Mouse (Mus musculus) forebrain, postnatal 0 days (tissue): ENCODE measurements around the gene Tgfb2. TPM values are rescaled to one million over a fixed set of nuclear protein-coding genes. Genes with fewer than 3 reads are reported as not detected.

Source experiments
- ATAC-seq: fragments of 200-750 bp; cut with Nextera tagmentation; 2 replicates; pipeline ENCODE4 v1.8.0; 2017; ENCODE audit warnings: mild to moderate bottlenecking, moderate library complexity
- DNase-seq: peaks from one replicate; pipeline ENCODE4 v3.0.0-alpha.2; 2015
- H3K27ac ChIP-seq: fragments of 300-500 bp; sonication (generic); 2 replicates; pipeline ENCODE4 v1.5.1; 2014; ENCODE audit warnings: low read depth, mild to moderate bottlenecking, antibody characterized with exemption, low read length, moderate library complexity, mixed read lengths
- H3K27me3 ChIP-seq: fragments of 300-500 bp; sonication (generic); 2 replicates; pipeline ENCODE4 v1.6.1; 2014; ENCODE audit warnings: mild to moderate bottlenecking, low read length, mixed read lengths; ENCODE audit not compliant: insufficient read depth
- H3K36me3 ChIP-seq: fragments of 300-500 bp; sonication (generic); 2 replicates; pipeline ENCODE4 v1.6.1; 2014; ENCODE audit warnings: mild to moderate bottlenecking, moderate library complexity; ENCODE audit not compliant: insufficient read depth
- H3K4me1 ChIP-seq: fragments of 300-500 bp; sonication (generic); 2 replicates; pipeline ENCODE4 v1.6.1; 2014; ENCODE audit warnings: antibody characterized with exemption; ENCODE audit not compliant: insufficient read depth
- H3K4me2 ChIP-seq: fragments of 300-500 bp; sonication (generic); 2 replicates; pipeline ENCODE4 v1.6.1; 2014; ENCODE audit warnings: low read depth, mild to moderate bottlenecking, moderate library complexity
- H3K4me3 ChIP-seq: fragments of 300-500 bp; sonication (generic); 2 replicates; pipeline ENCODE4 v1.5.1; 2014; ENCODE audit warnings: low read depth, low read length, mixed read lengths
- H3K9ac ChIP-seq: fragments of 300-500 bp; sonication (generic); 2 replicates; pipeline ENCODE4 v1.6.1; 2014; ENCODE audit warnings: mild to moderate bottlenecking
- H3K9me3 ChIP-seq: fragments of 300-500 bp; sonication (generic); 2 replicates; pipeline ENCODE4 v1.6.1; 2016; ENCODE audit warnings: low read length
- CTCF ChIP-seq: sonication (generic); IDR thresholded peaks from 2 replicates; pipeline ENCODE4 v1.5.1; 2016; ENCODE audit warnings: antibody characterized with exemption, control low read depth, low read depth
- WGBS: fragments of 180-500 bp; shearing (Covaris S2); extraction: QIAGEN DNeasy Blood & Tissue Kit; methylation state at CpG from one replicate; pipeline ENCODE4 v1.1.7; 2014; 5-methylcytosine and 5-hydroxymethylcytosine counted together
- polyA plus RNA-seq: library from polyadenylated mRNA; unstranded; fragments of >200 nt; fragmentation: Nextera tagmentation; extraction: Ambion mirVana; gene quantifications from 2 replicates; pipeline ENCODE4 v1.2.1, GENCODE M21; 2015
- total RNA-seq: library from RNA; depleted of rRNA; stranded (reverse); fragments of >200 nt; gene quantifications from 2 replicates; pipeline ENCODE4 v1.2.3, GENCODE M21; 2014

The Tgfb2 gene
- total and polyA plus RNA-seq, 2 experiments from 2014 or later, result 15.4 to 35.8 TPM

DNA sequence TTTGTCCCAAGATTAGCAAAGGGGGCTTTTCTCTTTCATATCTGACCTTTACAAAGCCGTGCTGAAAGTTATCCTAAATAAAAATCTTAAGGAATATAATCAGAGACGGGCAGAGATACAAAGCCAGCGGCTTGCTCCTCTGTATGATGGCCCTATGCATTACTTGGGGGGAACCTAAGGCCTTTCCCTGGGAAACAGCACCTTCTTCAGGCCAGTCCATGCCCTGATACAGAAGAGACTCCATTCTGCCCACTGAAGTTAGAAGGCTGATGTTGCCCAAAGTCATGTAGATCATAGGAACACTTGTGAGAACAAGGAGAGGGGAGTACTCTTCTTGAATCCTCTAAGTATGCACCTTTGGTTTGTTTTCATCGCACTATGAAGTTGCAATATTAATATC lies 13.4 kb downstream of the Tgfb2 start:
- ATAC-seq (no peak), DNase-seq (no peak)
- WGBS, result 92% methylated on average over 4 of the region's 4 CpGs
- Histone ChIP-seq H3K36me3 (no peaks in the 10 kb centered on the region), H3K27me3 (no peaks in the 10 kb centered on the region), H3K4me2 (no peak overlapping the region), H3K27ac (no peak overlapping the region), H3K4me3 (no peak overlapping the region), H3K4me1 (no peaks in the 10 kb centered on the region), H3K9me3 (no peaks in the 10 kb centered on the region), H3K9ac (no peak overlapping the region)
- TF ChIP-seq CTCF, result no peak

DNA sequence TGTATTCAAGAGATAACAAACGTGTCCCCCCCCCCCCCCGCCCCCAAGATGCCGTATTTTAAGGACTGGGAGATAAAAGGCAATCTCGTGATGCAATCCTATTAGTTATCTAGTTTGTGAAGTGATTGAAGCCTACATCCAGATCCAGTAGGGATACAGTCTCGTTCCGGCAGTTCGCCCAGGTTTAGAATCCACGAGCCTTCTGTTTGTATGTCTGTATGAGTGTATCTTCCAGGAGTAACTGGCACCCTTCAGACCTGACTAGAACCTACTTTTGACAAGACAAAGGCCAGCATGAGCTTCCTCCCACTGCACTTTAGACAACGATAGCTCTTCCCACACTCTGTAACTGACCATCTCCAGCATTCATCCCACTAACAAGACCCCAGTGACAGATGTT lies 14.1 kb downstream of the Tgfb2 start:
- Histone ChIP-seq H3K4me2 (no peak overlapping the region), H3K9me3 (no peaks in the 10 kb centered on the region), H3K27ac (no peak overlapping the region), H3K27me3 (no peaks in the 10 kb centered on the region), H3K4me1 (no peaks in the 10 kb centered on the region), H3K9ac (no peak overlapping the region), H3K36me3 (no peaks in the 10 kb centered on the region), H3K4me3 (no peak overlapping the region)
- no peak for DNase-seq
- WGBS, result 79% methylated on average over 9 of the region's 9 CpGs
- TF ChIP-seq CTCF, result no peak
- no peak for ATAC-seq

DNA sequence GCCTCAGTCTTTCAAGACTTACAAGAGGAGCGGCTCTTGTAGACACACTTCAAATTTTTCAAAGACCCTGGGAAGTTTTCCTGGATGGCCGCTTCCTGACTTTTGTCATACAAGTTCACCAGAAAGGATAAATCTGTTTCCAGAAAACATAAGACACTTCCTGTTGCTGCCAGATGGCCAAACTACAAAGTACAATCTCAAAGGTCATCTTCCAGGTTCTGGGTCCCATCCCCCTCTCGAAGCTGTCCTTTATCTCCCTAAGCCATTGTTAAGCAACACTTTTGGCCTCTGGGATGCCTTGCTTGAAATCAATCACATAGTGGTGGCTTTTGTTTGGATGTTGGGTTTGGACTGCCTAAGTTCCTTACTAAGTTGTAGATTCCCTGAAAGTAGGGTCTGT lies 21.7 kb downstream of the Tgfb2 start:
- no peak for DNase-seq
- Histone ChIP-seq H3K4me1 (no peaks in the 10 kb centered on the region), H3K4me2 (no peak overlapping the region), H3K27me3 (no peaks in the 10 kb centered on the region), H3K9me3 (no peaks in the 10 kb centered on the region), H3K4me3 (no peak overlapping the region), H3K36me3 (no peaks in the 10 kb centered on the region), H3K9ac (no peak overlapping the region), H3K27ac (no peak overlapping the region)
- 94% methylated on average over 3 of the region's 3 CpGs for WGBS
- no peak for TF ChIP-seq CTCF
- no peak for ATAC-seq

DNA sequence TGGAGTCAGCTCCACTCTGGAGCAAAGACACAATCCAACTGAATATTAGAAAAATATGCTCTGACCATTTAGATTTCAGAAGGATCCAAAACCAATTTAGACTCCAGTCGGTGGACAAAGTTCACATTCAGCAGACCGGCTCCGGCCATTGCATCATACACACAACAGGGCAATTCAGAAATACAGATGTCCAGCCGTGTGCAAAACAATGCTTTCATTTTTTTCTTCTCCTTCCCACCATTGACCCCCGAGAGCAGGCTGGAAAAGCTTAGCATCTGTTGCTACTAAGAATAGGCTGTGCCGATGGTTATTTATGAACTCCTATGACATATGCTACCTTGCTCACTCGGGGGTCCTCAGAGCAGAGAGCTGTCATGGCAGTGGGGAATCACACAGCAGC lies 23.2 kb downstream of the Tgfb2 start:
- no peak for DNase-seq
- Histone ChIP-seq H3K4me2 (no peak overlapping the region), H3K36me3 (no peaks in the 10 kb centered on the region), H3K4me3 (no peak overlapping the region), H3K27ac (no peak overlapping the region), H3K4me1 (no peaks in the 10 kb centered on the region), H3K9ac (no peak overlapping the region), H3K27me3 (no peaks in the 10 kb centered on the region), H3K9me3 (no peaks in the 10 kb centered on the region)
- TF ChIP-seq CTCF, result no peak
- no peak for ATAC-seq
- WGBS, result 36% methylated on average over 7 of the region's 7 CpGs

DNA sequence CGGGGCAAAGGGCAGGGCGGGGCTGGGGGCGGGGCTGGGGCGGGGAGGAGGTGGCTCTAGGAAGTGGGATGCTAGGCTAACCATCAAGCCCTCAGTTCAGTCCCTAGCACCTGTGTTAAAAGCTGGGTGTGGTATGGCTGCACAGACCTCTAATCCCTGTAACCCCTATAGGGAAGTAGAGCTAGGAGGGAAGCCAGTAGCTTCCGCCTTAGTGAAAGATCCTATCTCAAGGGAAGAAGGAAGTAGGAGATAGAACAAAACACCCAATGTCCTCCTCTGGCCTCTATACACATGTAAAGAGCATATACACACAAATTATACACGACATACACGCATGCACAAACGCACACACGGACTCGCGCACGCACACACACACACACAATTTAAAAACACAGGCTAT lies 28.2 kb downstream of the Tgfb2 start:
- no peak overlapping the region for H3K27ac ChIP-seq
- no peak overlapping the region for H3K9ac ChIP-seq
- WGBS, result 91% methylated on average over 12 of the region's 12 CpGs
- no peak overlapping the region for H3K4me2 ChIP-seq
- ATAC-seq (no peak), DNase-seq (no peak)
- H3K4me3 ChIP-seq, result no peak overlapping the region
- H3K36me3 ChIP-seq, result no peaks in the 10 kb centered on the region
- no peak for TF ChIP-seq CTCF
- no peaks in the 10 kb centered on the region for H3K9me3 ChIP-seq
- H3K27me3 ChIP-seq, result no peaks in the 10 kb centered on the region
- H3K4me1 ChIP-seq, result no peaks in the 10 kb centered on the region

DNA sequence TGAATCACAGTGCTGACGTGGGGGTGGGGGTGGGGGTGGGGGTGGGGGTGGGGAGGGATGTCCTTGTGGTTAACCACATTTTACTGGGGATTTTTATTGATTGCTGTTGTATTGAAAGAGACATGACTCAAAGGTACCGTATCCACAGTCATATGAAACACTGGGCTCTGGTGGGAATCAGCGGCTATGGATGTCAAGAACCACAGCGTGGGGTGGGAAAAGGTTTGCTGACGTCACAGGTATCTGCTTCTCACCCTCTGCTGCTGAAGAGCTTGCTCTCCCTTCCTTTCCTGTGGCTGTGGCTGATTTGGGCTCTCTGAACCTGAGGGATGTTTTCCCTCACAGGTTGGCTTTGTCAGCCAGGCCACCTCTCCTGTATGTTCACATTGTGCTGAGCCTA lies 29.6 kb downstream of the Tgfb2 start:
- Histone ChIP-seq H3K36me3 (no peaks in the 10 kb centered on the region), H3K27ac (no peak overlapping the region), H3K4me1 (no peaks in the 10 kb centered on the region), H3K4me2 (no peak overlapping the region), H3K9ac (no peak overlapping the region), H3K27me3 (no peaks in the 10 kb centered on the region), H3K4me3 (no peak overlapping the region), H3K9me3 (no peaks in the 10 kb centered on the region)
- ATAC-seq (no peak), DNase-seq (no peak)
- no peak for TF ChIP-seq CTCF
- whole genome bisulfite sequencing, result 67% methylated on average over 5 of the region's 5 CpGs

DNA sequence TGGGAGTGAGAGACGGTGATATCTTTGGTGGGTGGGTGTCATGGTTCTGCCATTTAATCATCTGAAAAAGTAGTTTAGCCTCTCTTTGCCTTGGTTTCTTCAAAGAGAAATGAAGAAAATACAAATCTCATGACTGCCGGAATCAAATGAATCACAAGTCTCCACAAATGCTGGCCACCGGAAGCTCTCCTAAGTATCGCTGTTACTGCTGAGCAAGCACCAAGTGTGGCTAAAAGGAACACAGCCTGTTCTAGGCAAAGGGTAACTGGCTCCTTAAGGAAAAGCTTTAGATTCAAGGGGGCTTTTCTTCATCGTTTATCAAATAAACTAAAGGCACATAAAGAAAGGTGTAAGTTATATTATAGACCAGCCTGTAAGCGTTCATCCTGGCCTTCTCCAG lies 30.5 kb downstream of the Tgfb2 start:
- no peak for ATAC-seq
- no peak for DNase-seq
- no peak overlapping the region for H3K4me2 ChIP-seq
- 79% methylated on average over 6 of the region's 6 CpGs for WGBS
- no peak overlapping the region for H3K4me3 ChIP-seq
- no peak overlapping the region for H3K9ac ChIP-seq
- H3K27me3 ChIP-seq, result no peaks in the 10 kb centered on the region
- no peak overlapping the region for H3K27ac ChIP-seq
- H3K36me3 ChIP-seq, result no peaks in the 10 kb centered on the region
- no peak for TF ChIP-seq CTCF
- H3K4me1 ChIP-seq, result no peaks in the 10 kb centered on the region
- no peaks in the 10 kb centered on the region for H3K9me3 ChIP-seq

DNA sequence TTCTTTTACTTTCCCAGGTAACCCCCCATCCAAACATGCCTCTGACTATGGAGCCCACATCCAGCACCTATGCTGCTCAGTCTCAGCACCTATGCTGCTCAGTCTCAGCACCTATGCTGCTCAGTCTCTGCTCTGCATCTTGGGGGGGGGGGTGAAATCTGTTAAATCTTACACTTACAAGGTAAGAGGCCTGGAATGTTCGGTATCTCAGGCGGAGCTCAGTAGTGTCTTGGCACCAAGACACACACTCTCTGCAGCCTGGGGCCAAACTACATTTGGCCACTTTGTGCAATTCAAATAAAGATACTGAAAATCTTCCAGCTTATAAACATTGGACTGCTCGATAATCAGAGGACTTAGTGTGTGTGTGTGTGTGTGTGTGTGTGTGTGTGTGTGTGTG lies 31.2 kb downstream of the Tgfb2 start:
- Histone ChIP-seq H3K4me3 (no peak overlapping the region), H3K27me3 (no peaks in the 10 kb centered on the region), H3K36me3 (no peaks in the 10 kb centered on the region), H3K4me1 (no peaks in the 10 kb centered on the region), H3K27ac (no peak overlapping the region), H3K4me2 (no peak overlapping the region), H3K9ac (no peak overlapping the region), H3K9me3 (no peaks in the 10 kb centered on the region)
- ATAC-seq (no peak), DNase-seq (no peak)
- TF ChIP-seq CTCF, result no peak
- WGBS, result 72% methylated on average over 3 of the region's 3 CpGs
